In genomic region chr5:25734318-25734717, GRCm38 (mm10) we compare ENCODE assay signal across 9 mouse cellular contexts. TPM values are rescaled to one million over a fixed set of nuclear protein-coding genes. Genes with fewer than 3 reads are reported as not detected.
A peak's percentile ranks its signal among the peaks of the same experiment; 100 is the strongest.
DNase-seq lines count a peak whose midpoint lies in the region; ATAC-seq and TF ChIP-seq lines count a peak whose summit lies in the region.
"Had no signal": no experiment of that assay in that cellular context is flagged by ENCODE, and none has a peak within 500 bp of the region (broad histone marks: within the 10 kb centered on the region; RNA-seq: fewer than 3 reads in every experiment).

No protein-coding gene starts in this region.

- no peaks in the 10 kb centered on the region for H3K9me3 ChIP-seq in heart, postnatal 0 days (replicated peaks; ENCODE audit: control insufficient read depth, low read length)
- H3K9me3 ChIP-seq: embryonic facial prominence, embryonic 12.5 days had no signal

- no peak overlapping the region for H3K27ac ChIP-seq in heart, postnatal 0 days (ENCODE audit: low read depth)
- H3K27ac ChIP-seq: embryonic facial prominence, embryonic 12.5 days had no signal

- no peak overlapping the region for H3K4me3 ChIP-seq in heart, postnatal 0 days (ENCODE audit: low read depth, low read length)
- H3K4me3 ChIP-seq: embryonic facial prominence, embryonic 12.5 days had no signal

- ATAC-seq in heart, postnatal 0 days (ENCODE audit: insufficient read depth, low read depth), result no peak
- no peak for ATAC-seq in erythroid progenitor cell, adult 5-6 weeks (replicated peaks; ENCODE audit: low FRiP score, poor library complexity, severe bottlenecking)

- no peak overlapping the region for H3K4me2 ChIP-seq in heart, postnatal 0 days (ENCODE audit: low read depth, low read length)
- H3K4me2 ChIP-seq: embryonic facial prominence, embryonic 12.5 days had no signal

- H3K9ac ChIP-seq in heart, postnatal 0 days (replicated peaks; ENCODE audit: low read depth, low read length), result no peak overlapping the region
- H3K9ac ChIP-seq: embryonic facial prominence, embryonic 12.5 days had no signal

- H3K36me3 ChIP-seq in heart, postnatal 0 days (replicated peaks; ENCODE audit: control insufficient read depth, insufficient read depth, low read length), result no peaks in the 10 kb centered on the region
- H3K36me3 ChIP-seq: embryonic facial prominence, embryonic 12.5 days had no signal

- peak; percentile 76 for TF ChIP-seq CTCF in heart, postnatal 0 days (IDR thresholded peaks at IDR 0.05; ENCODE audit: low read depth)

- intact Hi-C loops in heart, postnatal 25 days (cut with DNase I), result loop anchor here (1.0 kb wide), 1 partner anchor 314 kb away; no protein-coding TSS in a partner anchor
- intact Hi-C loops in heart, postnatal 36 days (cut with DNase I), result loop anchor here (1.0 to 5.0 kb wide), 2 partner anchors 297 to 313 kb away; no protein-coding TSS in a partner anchor

- no peaks in the 10 kb centered on the region for H3K27me3 ChIP-seq in heart, postnatal 0 days (ENCODE audit: control insufficient read depth, insufficient read depth, low read length)
- H3K27me3 ChIP-seq: embryonic facial prominence, embryonic 12.5 days had no signal

- H3K4me1 ChIP-seq in heart, postnatal 0 days (ENCODE audit: control insufficient read depth, insufficient read depth), result no peaks in the 10 kb centered on the region
- H3K4me1 ChIP-seq: embryonic facial prominence, embryonic 12.5 days had no signal

- no peak for TF ChIP-seq EP300 in heart, postnatal 0 days (IDR thresholded peaks at IDR 0.05; ENCODE audit: low read depth)

- no peak for DNase-seq in heart, postnatal 0 days (ENCODE audit: low spot score)
- DNase-seq in heart, postnatal 25 days (ENCODE audit: low spot score), result no peak
- DNase-seq in urinary bladder, adult 18-20 months (ENCODE audit: low spot score in 2 of 2), result peak; percentile 22 to 38
- no peak for DNase-seq in urinary bladder, postnatal 10 days (ENCODE audit: low spot score)
- peak; percentile 66 to 71 for DNase-seq in cerebellum, adult 18-20 months
- DNase-seq in heart, postnatal 36 days, result peak; percentile 54 to 60
- DNase-seq in lung, postnatal 14 days, result peak; percentile 58

- 9% methylated on average over 1 of the region's 1 CpGs for WGBS in heart, postnatal 0 days

RNA-seq across cellular contexts. Expression of gene Actr3b, which starts 25.5 kb away (rescaled TPM):
- 12.0 and 16.7 TPM in 2 replicates for total RNA-seq in heart, postnatal 0 days (2014; rRNA removed; ENCODE audit: low replicate concordance)
- 27.6 and 29.4 TPM in 2 replicates for polyA plus RNA-seq in heart, postnatal 0 days (2015; fragmentation: Nextera tagmentation; extraction: Ambion mirVana)
- 10 to 100 TPM; 35.2 to 40.9 TPM for total RNA-seq in heart, postnatal 25 days (2021)
- 10 to 100 TPM; 43.5 to 48.8 TPM for total RNA-seq in heart, postnatal 36 days (2021)
- 0.72 TPM in 1 of 2 replicates, not detected in the other for total RNA-seq in erythroid progenitor cell, adult 5-6 weeks (2015; ENCODE audit: low replicate concordance)
- not detected in 2 replicates for total RNA-seq in erythroid progenitor cell, adult 5-6 weeks (2017; ENCODE audit: low replicate concordance)

RNA-seq across cellular contexts. Expression of gene Xrcc2, which starts 28.7 kb away (rescaled TPM):
- total RNA-seq in heart, postnatal 0 days (2014; rRNA removed; ENCODE audit: low replicate concordance), result 7.3 and 29.1 TPM in 2 replicates
- polyA plus RNA-seq in heart, postnatal 0 days (2015; fragmentation: Nextera tagmentation; extraction: Ambion mirVana), result 3.0 and 3.3 TPM in 2 replicates
- total RNA-seq in heart, postnatal 25 days (2021), result 1 to 10 TPM; 4.9 to 5.5 TPM
- total RNA-seq in heart, postnatal 36 days (2021), result 1 to 10 TPM; 5.3 to 5.7 TPM
- 4.6 and 18.0 TPM in 2 replicates for total RNA-seq in erythroid progenitor cell, adult 5-6 weeks (2015; ENCODE audit: low replicate concordance)
- total RNA-seq in erythroid progenitor cell, adult 5-6 weeks (2017; ENCODE audit: low replicate concordance), result 6.9 and 13.6 TPM in 2 replicates

Comparison
In these comparisons a context has a peak if more than half of its experiments do, and no peak if none do; other contexts are left out.
1. DNase-seq: peak in urinary bladder, adult 18-20 months (2 of 2), cerebellum, adult 18-20 months (2 of 2), heart, postnatal 36 days (2 of 2) and lung, postnatal 14 days (single experiment); none in heart, postnatal 0 days (single experiment), heart, postnatal 25 days (single experiment) and urinary bladder, postnatal 10 days (single experiment).